Mouse (Mus musculus): Measurements from ENCODE around the gene Ptges3.

Gene Ptges3

GRCm38 (mm10) chr10:128092506-128093495 lies 34.0 kb downstream of the Ptges3 start:
- peak; percentile 87 to 91 for DNase-seq

GRCm38 (mm10) chr10:128093496-128094294 lies 34.9 kb downstream of the Ptges3 start:
- DNase-seq = peak; percentile 27 to 37

DNA sequence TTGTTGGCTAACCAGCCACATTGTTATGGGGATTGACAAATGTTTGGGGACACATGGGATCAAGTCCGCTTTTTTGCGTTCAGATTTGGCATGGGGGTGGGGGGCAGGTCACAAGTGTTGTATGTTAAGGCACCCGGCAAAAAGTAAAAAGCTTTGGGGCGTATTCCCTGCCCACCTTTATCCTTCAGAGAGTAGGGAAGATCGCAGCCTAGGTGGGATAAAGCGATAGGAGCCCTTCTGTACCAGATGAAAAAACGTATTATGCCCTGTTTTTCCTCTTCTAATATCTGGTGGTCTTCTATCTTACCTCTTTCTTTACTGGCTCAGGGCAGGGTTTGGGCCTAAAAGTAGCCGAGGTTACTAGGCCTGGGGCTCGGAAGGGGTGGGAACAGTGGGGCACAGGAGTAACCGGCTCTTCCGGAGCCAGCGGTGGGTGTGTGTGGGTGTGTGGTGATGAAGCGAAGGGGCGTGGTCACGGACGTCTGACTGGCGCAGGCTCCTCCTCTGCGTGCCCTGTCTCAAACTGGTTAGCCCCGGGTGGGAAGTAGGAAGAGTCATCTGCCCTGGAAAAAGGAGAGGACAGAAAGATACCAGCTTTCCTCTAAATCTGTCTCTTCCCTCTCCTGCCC lies 35.7 kb downstream of the Ptges3 start:
- peak; percentile 95 to 96 for DNase-seq

DNA sequence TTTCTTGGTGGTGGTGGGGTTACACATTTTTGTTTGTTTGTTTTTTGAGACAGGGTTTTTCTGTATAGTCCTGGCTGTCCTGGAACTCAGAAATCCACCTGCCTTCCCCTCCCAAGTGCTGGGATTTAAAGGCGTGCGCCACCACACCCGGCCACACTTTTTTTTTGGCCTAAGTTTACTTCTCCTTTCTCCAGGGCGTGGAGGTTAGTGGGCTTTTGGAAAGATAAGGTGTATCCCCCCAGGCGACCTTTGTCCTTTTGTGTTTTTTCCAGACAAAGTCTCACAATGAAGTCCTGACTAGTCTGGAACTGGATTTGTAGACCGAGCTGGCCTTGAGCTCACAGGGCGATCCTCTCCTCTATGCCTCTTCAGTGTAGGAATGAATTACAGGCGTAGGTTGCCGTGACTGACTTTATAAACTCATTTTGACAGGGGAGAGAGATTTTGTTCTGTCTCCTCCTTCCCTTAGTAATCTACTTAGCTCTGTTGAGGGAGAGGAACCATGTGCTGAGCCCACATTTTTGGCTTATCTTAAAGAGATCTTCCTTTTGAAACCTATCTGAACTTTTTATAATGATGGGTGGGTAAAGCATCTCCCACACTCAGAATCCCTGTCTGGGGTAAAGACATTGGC lies 36.4 kb downstream of the Ptges3 start:
- no peak for DNase-seq

GRCm38 (mm10) chr10:128096313-128096692 lies 37.5 kb downstream of the Ptges3 start:
- no peak for DNase-seq

DNA sequence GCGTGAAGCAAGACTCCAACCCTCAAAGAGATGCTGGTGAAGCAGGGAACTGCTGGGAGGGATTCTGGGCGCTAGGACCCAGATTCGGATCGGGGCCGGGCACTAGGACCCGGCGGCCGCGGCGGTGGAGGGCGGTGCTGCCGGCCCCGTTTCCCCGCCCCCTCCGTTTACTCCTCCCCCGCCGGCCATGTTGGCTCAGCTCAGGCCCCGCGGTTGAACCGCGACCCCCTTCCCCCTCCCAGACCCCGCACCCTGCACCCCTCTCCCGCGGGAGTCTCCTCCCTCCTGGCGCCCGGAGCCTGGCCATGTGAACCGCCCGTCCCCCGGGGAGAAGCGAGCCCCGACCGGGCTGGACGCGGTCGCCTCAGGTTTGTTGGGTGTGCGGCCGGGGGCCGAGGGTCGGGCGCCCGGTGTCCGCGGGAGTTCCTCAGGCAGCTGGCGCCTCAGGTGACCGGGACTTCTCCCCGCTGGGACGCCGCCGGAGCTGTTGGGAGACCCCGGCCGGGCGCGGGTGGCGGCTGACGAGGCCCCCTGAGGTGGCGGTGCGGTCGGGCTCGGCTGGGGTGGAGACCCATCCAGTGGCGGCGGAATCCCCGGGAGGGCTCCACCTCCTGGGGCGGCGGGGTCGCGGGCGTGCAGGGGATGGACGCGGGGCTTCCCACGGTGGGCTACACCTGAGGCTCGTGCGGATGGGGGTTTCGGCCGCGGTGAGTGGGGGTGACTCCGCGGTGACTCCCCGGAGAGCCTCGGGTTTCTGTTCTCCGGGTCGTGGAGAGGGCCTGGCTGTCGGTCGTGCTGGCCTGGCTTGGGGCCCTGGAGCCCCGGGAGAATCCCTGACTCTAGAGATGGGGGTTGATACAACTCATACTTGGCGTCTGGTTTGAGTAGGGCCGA lies 38.2 kb downstream of the Ptges3 start:
- peak; percentile 68 to 77 for DNase-seq

DNA sequence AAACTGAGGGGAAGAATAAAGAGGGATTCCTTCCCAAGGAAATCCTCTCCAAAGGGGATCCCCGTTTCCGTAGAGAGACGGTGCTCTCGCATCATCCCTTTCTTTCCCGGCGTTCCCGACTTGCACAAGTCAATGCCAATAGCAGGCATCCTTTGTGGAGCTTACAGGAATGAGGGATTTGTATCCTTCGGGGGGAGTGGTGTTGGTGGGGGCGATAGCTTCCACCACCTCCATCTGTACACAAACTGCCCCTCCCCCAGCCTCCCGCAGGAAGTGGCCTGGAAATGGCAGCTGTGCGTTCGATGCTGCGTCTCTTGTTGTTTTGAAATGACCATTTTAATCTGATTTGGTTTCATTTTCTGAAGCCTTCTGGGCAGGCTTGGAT lies 38.8 kb downstream of the Ptges3 start:
- DNase-seq = peak; percentile 63 to 68

DNA sequence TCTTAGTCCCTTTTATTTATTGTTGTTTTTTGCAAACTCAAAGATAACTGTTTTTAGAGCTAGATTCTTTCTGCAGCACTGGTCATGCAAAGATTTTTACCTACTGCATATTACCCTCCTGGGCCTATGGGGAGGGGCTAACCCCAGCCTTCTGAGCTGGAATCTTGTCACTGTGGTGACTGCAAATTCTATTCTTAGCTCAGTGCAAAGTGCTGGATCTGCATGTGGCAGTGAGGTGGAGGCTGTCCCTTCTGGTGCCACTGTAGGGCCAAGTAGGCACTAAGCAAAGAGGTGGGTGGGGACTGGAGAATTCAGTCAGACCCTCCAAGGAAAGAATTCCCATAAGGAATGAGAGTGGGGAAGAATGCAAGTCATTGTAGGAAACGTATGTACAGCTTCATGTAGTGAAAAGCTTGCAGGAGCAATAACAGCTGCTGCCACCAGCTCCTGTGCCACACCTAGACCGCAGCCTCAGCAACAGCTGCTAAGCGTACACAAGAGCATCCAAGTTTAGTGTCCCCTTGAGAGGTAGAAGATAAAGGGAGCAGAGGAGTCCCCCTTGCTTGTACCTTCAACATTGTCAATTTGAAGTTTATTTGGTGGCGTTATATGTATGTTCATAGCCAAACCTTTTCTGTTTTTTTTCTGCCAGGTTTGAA lies 51.5 kb downstream of the Ptges3 start:
- no peak for DNase-seq

DNA sequence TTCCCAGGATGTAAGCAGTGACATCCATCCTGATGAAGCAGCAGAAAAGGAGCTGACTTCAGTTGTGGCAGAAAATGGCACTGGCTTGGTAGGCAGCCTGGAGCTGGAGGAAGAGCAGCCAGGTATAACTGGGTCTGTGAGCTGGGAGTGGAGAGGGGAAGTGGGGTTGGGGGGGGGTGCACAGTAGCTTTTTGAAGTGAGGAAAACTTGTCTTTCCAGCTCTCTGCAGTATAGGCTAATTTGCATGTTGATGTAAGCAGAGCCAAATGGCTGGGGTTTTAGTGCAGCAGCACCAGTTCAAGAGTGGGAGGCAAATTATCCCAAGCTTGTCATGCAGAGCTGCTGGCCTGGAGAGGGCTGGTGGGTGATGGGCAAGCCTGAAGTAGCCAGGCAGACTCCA lies 52.5 kb downstream of the Ptges3 start:
- no peak for DNase-seq

DNA sequence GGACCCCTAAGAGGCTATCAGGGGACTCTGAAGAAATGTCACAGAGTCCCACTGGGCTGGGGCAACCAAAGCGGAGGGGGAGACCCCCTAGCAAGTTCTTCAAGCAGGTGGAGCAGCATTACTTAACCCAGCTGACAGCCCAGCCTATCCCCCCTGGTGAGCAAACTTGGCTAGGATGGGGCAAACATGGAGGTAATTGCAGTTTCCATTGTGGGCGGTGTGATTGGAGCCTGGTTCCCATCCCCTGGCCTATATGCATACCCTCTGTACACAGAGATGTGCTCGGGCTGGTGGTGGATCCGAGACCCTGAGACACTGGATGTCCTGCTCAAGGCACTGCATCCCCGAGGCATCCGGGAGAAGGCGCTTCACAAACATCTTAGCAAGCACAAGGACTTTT lies 65.1 kb downstream of the Ptges3 start:
- DNase-seq = no peak

GRCm38 (mm10) chr10:128124831-128125230 lies 66.1 kb downstream of the Ptges3 start:
- no peak for DNase-seq

DNA sequence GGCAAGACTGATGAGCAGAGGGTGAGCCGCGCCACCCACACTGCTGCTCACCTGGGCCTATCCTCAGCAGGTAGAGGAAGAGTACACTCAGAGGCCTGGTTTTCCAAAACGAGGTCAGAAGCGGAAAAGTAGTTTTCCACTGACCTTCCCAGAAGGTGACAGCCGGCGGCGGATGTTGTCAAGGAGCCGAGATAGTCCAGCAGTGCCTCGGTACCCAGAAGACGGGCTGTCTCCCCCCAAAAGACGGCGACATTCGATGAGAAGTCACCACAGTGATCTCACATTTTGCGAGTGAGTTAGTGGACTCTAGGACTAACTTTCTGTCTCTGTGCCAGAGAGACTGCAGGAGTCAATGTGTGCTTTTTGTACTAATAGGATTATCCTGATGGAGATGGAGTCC lies 67.2 kb downstream of the Ptges3 start:
- DNase-seq = no peak

Measured in lung, adult 18-20 months (tissue).